Mouse (Mus musculus) neural tube, embryonic 15.5 days (tissue): ENCODE data around the gene Camkk2. TPM values are rescaled to one million over a fixed set of nuclear protein-coding genes. Genes with fewer than 3 reads are reported as not detected.

Source experiments
- ATAC-seq: fragments of 200-750 bp; cut with Nextera tagmentation; 2 replicates; pipeline ENCODE4 v1.8.0; 2017; ENCODE audit warnings: mild to moderate bottlenecking, moderate TSS enrichment, moderate library complexity; ENCODE audit not compliant: low FRiP score
- H3K27ac ChIP-seq: fragments of 300-500 bp; sonication (generic); replicated peaks from 2 replicates; pipeline ENCODE4 v1.5.1; 2015; ENCODE audit warnings: mild to moderate bottlenecking, inconsistent platforms
- H3K27me3 ChIP-seq: fragments of 300-500 bp; sonication (generic); replicated peaks from 2 replicates; pipeline ENCODE4 v1.6.1; 2015; ENCODE audit warnings: inconsistent platforms
- H3K36me3 ChIP-seq: fragments of 300-500 bp; sonication (generic); 2 replicates; pipeline ENCODE4 v1.6.1; 2015; ENCODE audit warnings: inconsistent platforms
- H3K4me1 ChIP-seq: fragments of 300-500 bp; sonication (generic); 2 replicates; pipeline ENCODE4 v1.6.1; 2015; ENCODE audit warnings: inconsistent platforms
- H3K4me2 ChIP-seq: fragments of 300-500 bp; sonication (generic); 2 replicates; pipeline ENCODE4 v1.6.1; 2015; ENCODE audit warnings: inconsistent platforms, mild to moderate bottlenecking, moderate library complexity
- H3K4me3 ChIP-seq: fragments of 300-500 bp; sonication (generic); replicated peaks from 2 replicates; pipeline ENCODE4 v1.5.1; 2015; ENCODE audit warnings: mild to moderate bottlenecking, inconsistent platforms
- H3K9ac ChIP-seq: fragments of 300-500 bp; sonication (generic); replicated peaks from 2 replicates; pipeline ENCODE4 v1.6.1; 2015; ENCODE audit warnings: mild to moderate bottlenecking, inconsistent platforms
- H3K9me3 ChIP-seq: fragments of 300-500 bp; sonication (generic); replicated peaks from 2 replicates; pipeline ENCODE4 v1.6.1; 2016; ENCODE audit warnings: inconsistent platforms
- WGBS: fragments of 180-500 bp; shearing (Covaris S2); methylation state at CpG from one replicate; pipeline ENCODE4 v1.1.7; 2015; ENCODE audit warnings: mixed read lengths; 5-methylcytosine and 5-hydroxymethylcytosine counted together
- polyA plus RNA-seq: library from polyadenylated mRNA; unstranded; fragments of >200 nt; fragmentation: Nextera tagmentation; extraction: Ambion mirVana; gene quantifications from 2 replicates; pipeline ENCODE4 v1.2.1, GENCODE M21; 2015

Camkk2 gene
- polyA plus RNA-seq, 1 experiment from 2014 or later: 69.9 TPM

- Histone ChIP-seq H3K27me3 (no peaks in the 10 kb centered on the region), H3K4me2 (no peak overlapping the region), H3K27ac (peak overlapping the region; percentile 70), H3K4me1 (peaks cover 26% of the 10 kb centered on the region), H3K4me3 (no peak overlapping the region), H3K36me3 (peaks cover 89% of the 10 kb centered on the region), H3K9me3 (no peaks in the 10 kb centered on the region), H3K9ac (no peak overlapping the region)
- WGBS: 62% methylated on average over 13 of the region's 13 CpGs
- ATAC-seq: no peak
Measured at GRCm38 (mm10) chr5:122800345-122801010, 21.3 kb upstream of the Camkk2 start.

GRCm38 (mm10) chr5:122799379-122800344 is 20.5 kb upstream of the Camkk2 start:
- no peaks in the 10 kb centered on the region for H3K9me3 ChIP-seq
- H3K4me3 ChIP-seq: no peak overlapping the region
- H3K27ac ChIP-seq: peak overlapping the region; percentile 70
- peaks cover 84% of the 10 kb centered on the region for H3K36me3 ChIP-seq
- H3K4me1 ChIP-seq: peaks cover 26% of the 10 kb centered on the region
- H3K4me2 ChIP-seq: no peak overlapping the region
- peak; percentile 74 for ATAC-seq
- H3K9ac ChIP-seq: no peak overlapping the region
- 72% methylated on average over 17 of the region's 17 CpGs for WGBS
- H3K27me3 ChIP-seq: no peaks in the 10 kb centered on the region

GRCm38 (mm10) chr5:122798557-122799378 is 19.6 kb upstream of the Camkk2 start:
- H3K27me3 ChIP-seq: no peaks in the 10 kb centered on the region
- H3K27ac ChIP-seq: peak overlapping the region; percentile 70
- 53% methylated on average over 17 of the region's 17 CpGs for WGBS
- peaks cover 82% of the 10 kb centered on the region for H3K36me3 ChIP-seq
- no peak overlapping the region for H3K4me2 ChIP-seq
- peak; percentile 77 for ATAC-seq
- H3K4me3 ChIP-seq: no peak overlapping the region
- no peak overlapping the region for H3K9ac ChIP-seq
- H3K4me1 ChIP-seq: peaks cover 26% of the 10 kb centered on the region
- no peaks in the 10 kb centered on the region for H3K9me3 ChIP-seq

GRCm38 (mm10) chr5:122797866-122798265 is 18.7 kb upstream of the Camkk2 start:
- Histone ChIP-seq H3K4me1 (peaks cover 26% of the 10 kb centered on the region), H3K27me3 (no peaks in the 10 kb centered on the region), H3K36me3 (peaks cover 84% of the 10 kb centered on the region), H3K4me2 (no peak overlapping the region), H3K9ac (no peak overlapping the region), H3K9me3 (no peaks in the 10 kb centered on the region), H3K4me3 (no peak overlapping the region), H3K27ac (peak overlapping the region; percentile 70; the same call in 1 of the 2 replicates)
- 93% methylated on average over 3 of the region's 3 CpGs for WGBS
- ATAC-seq: no peak

- Histone ChIP-seq H3K36me3 (peaks cover 54% of the 10 kb centered on the region), H3K4me1 (0 out of 2 replicates have a peak, but pooled peaks cover 5% of the 10 kb centered on the region), H3K27me3 (no peaks in the 10 kb centered on the region), H3K27ac (no peak overlapping the region), H3K4me3 (no peak overlapping the region), H3K4me2 (no peak overlapping the region), H3K9ac (no peak overlapping the region), H3K9me3 (no peaks in the 10 kb centered on the region)
- WGBS: 81% methylated on average over 2 of the region's 2 CpGs
- no peak for ATAC-seq
Measured at GRCm38 (mm10) chr5:122788696-122789095, 9.5 kb upstream of the Camkk2 start.

GRCm38 (mm10) chr5:122786035-122786819 is 7.0 kb upstream of the Camkk2 start:
- ATAC-seq: no peak
- H3K9ac ChIP-seq: no peak overlapping the region
- H3K4me3 ChIP-seq: no peak overlapping the region
- no peaks in the 10 kb centered on the region for H3K27me3 ChIP-seq
- H3K4me2 ChIP-seq: no peak overlapping the region
- peaks cover 36% of the 10 kb centered on the region for H3K36me3 ChIP-seq
- WGBS: 66% methylated on average over 12 of the region's 12 CpGs
- no peak overlapping the region for H3K27ac ChIP-seq
- no peaks in the 10 kb centered on the region for H3K9me3 ChIP-seq
- H3K4me1 ChIP-seq: 0 out of 2 replicates have a peak, but pooled peaks cover 5% of the 10 kb centered on the region

GRCm38 (mm10) chr5:122783726-122784406 is 4.7 kb upstream of the Camkk2 start:
- no peak for ATAC-seq
- H3K27ac ChIP-seq: no peak overlapping the region
- H3K27me3 ChIP-seq: no peaks in the 10 kb centered on the region
- no peaks in the 10 kb centered on the region for H3K9me3 ChIP-seq
- H3K36me3 ChIP-seq: peaks cover 25% of the 10 kb centered on the region
- peaks cover 13% of the 10 kb centered on the region for H3K4me1 ChIP-seq
- no peak overlapping the region for H3K9ac ChIP-seq
- no peak overlapping the region for H3K4me3 ChIP-seq
- no peak overlapping the region for H3K4me2 ChIP-seq
- WGBS: 53% methylated on average over 14 of the region's 14 CpGs

GRCm38 (mm10) chr5:122782066-122782465 is 2.9 kb upstream of the Camkk2 start:
- no peak overlapping the region for H3K4me2 ChIP-seq
- peaks cover 27% of the 10 kb centered on the region for H3K4me1 ChIP-seq
- H3K27ac ChIP-seq: no peak overlapping the region
- ATAC-seq: no peak
- H3K36me3 ChIP-seq: peaks cover 9% of the 10 kb centered on the region
- no peaks in the 10 kb centered on the region for H3K9me3 ChIP-seq
- no peak overlapping the region for H3K4me3 ChIP-seq
- 38% methylated on average over 1 of the region's 1 CpGs for WGBS
- H3K27me3 ChIP-seq: no peaks in the 10 kb centered on the region
- H3K9ac ChIP-seq: no peak overlapping the region

GRCm38 (mm10) chr5:122780791-122781432 is 1.7 kb upstream of the Camkk2 start:
- no peaks in the 10 kb centered on the region for H3K36me3 ChIP-seq
- ATAC-seq: no peak
- WGBS: 89% methylated on average over 19 of the region's 19 CpGs

More at GRCm38 (mm10) chr5:122780791-122781432, 1.7 kb upstream of the Camkk2 start:
- Histone ChIP-seq H3K9ac (no peak overlapping the region), H3K9me3 (no peaks in the 10 kb centered on the region), H3K4me2 (no peak overlapping the region), H3K27me3 (no peaks in the 10 kb centered on the region), H3K4me3 (no peak overlapping the region), H3K4me1 (peaks cover 27% of the 10 kb centered on the region), H3K27ac (no peak overlapping the region)
